Mouse (Mus musculus): ENCODE data around the gene Stxbp4. TPM values are rescaled to one million over a fixed set of nuclear protein-coding genes. Genes with fewer than 3 reads are reported as not detected.

The Stxbp4 gene
- total RNA-seq, 2 experiments from 2014 or later: 14.7 to 16.0 TPM

- DNase-seq: no peak
Measured at GRCm38 (mm10) chr11:90558359-90559047, 79.4 kb downstream of the Stxbp4 start.

GRCm38 (mm10) chr11:90556517-90556916 lies 81.4 kb downstream of the Stxbp4 start:
- DNase-seq: no peak

- no peak for DNase-seq
Measured at GRCm38 (mm10) chr11:90553963-90554362, 83.9 kb downstream of the Stxbp4 start.

GRCm38 (mm10) chr11:90552303-90553201 lies 85.3 kb downstream of the Stxbp4 start:
- no peak for DNase-seq

GRCm38 (mm10) chr11:90548560-90548959 lies 89.3 kb downstream of the Stxbp4 start:
- no peak for DNase-seq

- DNase-seq: no peak
Measured at GRCm38 (mm10) chr11:90538636-90539263, 99.1 kb downstream of the Stxbp4 start.

- DNase-seq: no peak
Measured at GRCm38 (mm10) chr11:90525311-90525710, 112.6 kb downstream of the Stxbp4 start.

- no peak for DNase-seq
Measured at GRCm38 (mm10) chr11:90521040-90521439, 116.8 kb downstream of the Stxbp4 start.

GRCm38 (mm10) chr11:90517750-90518149 lies 120.1 kb downstream of the Stxbp4 start:
- no peak for DNase-seq

GRCm38 (mm10) chr11:90512538-90513219 lies 125.2 kb downstream of the Stxbp4 start:
- no peak for DNase-seq

GRCm38 (mm10) chr11:90501846-90502245 lies 136.0 kb downstream of the Stxbp4 start:
- DNase-seq: no peak

GRCm38 (mm10) chr11:90499918-90500317 lies 138.0 kb downstream of the Stxbp4 start:
- DNase-seq: no peak

- DNase-seq: peak; percentile 43
Measured at GRCm38 (mm10) chr11:90498461-90498860, 139.4 kb downstream of the Stxbp4 start.

GRCm38 (mm10) chr11:90494981-90495380 lies 142.9 kb downstream of the Stxbp4 start:
- no peak for DNase-seq

- DNase-seq: no peak
Measured at GRCm38 (mm10) chr11:90492511-90492910, 145.4 kb downstream of the Stxbp4 start.

GRCm38 (mm10) chr11:90489166-90489565 lies 148.7 kb downstream of the Stxbp4 start:
- DNase-seq: no peak

- DNase-seq: no peak
Measured at GRCm38 (mm10) chr11:90487686-90488085, 150.2 kb downstream of the Stxbp4 start.

- no peak for DNase-seq
Measured at GRCm38 (mm10) chr11:90484750-90485637, 152.9 kb downstream of the Stxbp4 start.

- DNase-seq: no peak
Measured at GRCm38 (mm10) chr11:90483766-90484165, 154.1 kb downstream of the Stxbp4 start.

- DNase-seq: no peak
Measured at GRCm38 (mm10) chr11:90481828-90482227, 156.1 kb downstream of the Stxbp4 start.

- DNase-seq: no peak
Measured at GRCm38 (mm10) chr11:90470271-90470670, 167.6 kb downstream of the Stxbp4 start.

All from gastrocnemius, postnatal 25 days (tissue).